Comparison of ENCODE assay signal across 30 mouse cellular contexts in genomic region chr3:47435551-47435950, GRCm38 (mm10).
DNase-seq lines count a peak whose midpoint lies in the region; ATAC-seq and TF ChIP-seq lines count a peak whose summit lies in the region.
"Had no signal": no experiment of that assay in that cellular context is flagged by ENCODE, and none has a peak within 500 bp of the region (broad histone marks: within the 10 kb centered on the region; RNA-seq: fewer than 3 reads in every experiment).

No protein-coding gene starts in this region.

- H3K27ac ChIP-seq in forebrain, embryonic 16.5 days (ENCODE audit: low read length) = no peak overlapping the region
- no peak overlapping the region for H3K27ac ChIP-seq in forebrain, embryonic 13.5 days
- no peak overlapping the region for H3K27ac ChIP-seq in midbrain, embryonic 11.5 days (ENCODE audit: low read depth, low read length)
- no peak overlapping the region for H3K27ac ChIP-seq in midbrain, postnatal 0 days (ENCODE audit: low read depth, low read length)
- no peak overlapping the region for H3K27ac ChIP-seq in midbrain, embryonic 13.5 days
- no peak overlapping the region for H3K27ac ChIP-seq in midbrain, embryonic 16.5 days (ENCODE audit: low read length)
- H3K27ac ChIP-seq: embryonic facial prominence, embryonic 10.5 days; embryonic facial prominence, embryonic 13.5 days; heart, adult 2 months; heart, embryonic 10.5 days; heart, embryonic 13.5 days; hindbrain, embryonic 14.5 days; hindbrain, postnatal 0 days had no signal

- 27% methylated on average over 2 of the region's 2 CpGs for WGBS in forebrain, embryonic 16.5 days
- WGBS in forebrain, embryonic 13.5 days = 41% methylated on average over 2 of the region's 2 CpGs
- WGBS in midbrain, embryonic 11.5 days = 49% methylated on average over 2 of the region's 2 CpGs
- 26% methylated on average over 2 of the region's 2 CpGs for WGBS in midbrain, postnatal 0 days
- 27% methylated on average over 2 of the region's 2 CpGs for WGBS in midbrain, embryonic 13.5 days
- 23% methylated on average over 2 of the region's 2 CpGs for WGBS in midbrain, embryonic 16.5 days

- H3K9me3 ChIP-seq in forebrain, embryonic 16.5 days (ENCODE audit: control insufficient read depth, low read length) = no peaks in the 10 kb centered on the region
- no peaks in the 10 kb centered on the region for H3K9me3 ChIP-seq in forebrain, embryonic 13.5 days (replicated peaks)
- no peaks in the 10 kb centered on the region for H3K9me3 ChIP-seq in midbrain, embryonic 11.5 days (ENCODE audit: control insufficient read depth, low read length)
- H3K9me3 ChIP-seq in midbrain, postnatal 0 days (ENCODE audit: low read length) = no peaks in the 10 kb centered on the region
- no peaks in the 10 kb centered on the region for H3K9me3 ChIP-seq in midbrain, embryonic 13.5 days
- no peaks in the 10 kb centered on the region for H3K9me3 ChIP-seq in midbrain, embryonic 16.5 days (replicated peaks; ENCODE audit: control insufficient read depth, low read length, poor library complexity, severe bottlenecking)
- H3K9me3 ChIP-seq: embryonic facial prominence, embryonic 10.5 days; embryonic facial prominence, embryonic 13.5 days; heart, embryonic 10.5 days; heart, embryonic 13.5 days had no signal

- H3K36me3 ChIP-seq in forebrain, embryonic 16.5 days (ENCODE audit: control insufficient read depth, insufficient read depth) = no peaks in the 10 kb centered on the region
- H3K36me3 ChIP-seq in forebrain, embryonic 13.5 days (ENCODE audit: poor library complexity, severe bottlenecking) = no peaks in the 10 kb centered on the region
- H3K36me3 ChIP-seq in midbrain, embryonic 11.5 days (ENCODE audit: control insufficient read depth, insufficient read depth, low read length) = no peaks in the 10 kb centered on the region
- no peaks in the 10 kb centered on the region for H3K36me3 ChIP-seq in midbrain, postnatal 0 days (ENCODE audit: insufficient read depth, low read length)
- no peaks in the 10 kb centered on the region for H3K36me3 ChIP-seq in midbrain, embryonic 13.5 days
- H3K36me3 ChIP-seq in midbrain, embryonic 16.5 days (ENCODE audit: control insufficient read depth, insufficient read depth, low read length) = no peaks in the 10 kb centered on the region
- H3K36me3 ChIP-seq: embryonic facial prominence, embryonic 10.5 days; embryonic facial prominence, embryonic 13.5 days; G1E; heart, embryonic 10.5 days; heart, embryonic 13.5 days had no signal

- no peak overlapping the region for H3K9ac ChIP-seq in forebrain, embryonic 16.5 days (replicated peaks; ENCODE audit: low read depth, low read length)
- H3K9ac ChIP-seq in forebrain, embryonic 13.5 days = no peak overlapping the region
- no peak overlapping the region for H3K9ac ChIP-seq in midbrain, embryonic 11.5 days (ENCODE audit: low read length)
- no peak overlapping the region for H3K9ac ChIP-seq in midbrain, postnatal 0 days (replicated peaks; ENCODE audit: low read length, poor library complexity, severe bottlenecking)
- H3K9ac ChIP-seq in midbrain, embryonic 13.5 days (replicated peaks) = no peak overlapping the region
- H3K9ac ChIP-seq in midbrain, embryonic 16.5 days (ENCODE audit: low read depth, low read length) = no peak overlapping the region
- H3K9ac ChIP-seq: embryonic facial prominence, embryonic 13.5 days; heart, embryonic 13.5 days; hindbrain, embryonic 14.5 days had no signal

- intact Hi-C loops in heart, postnatal 14 days (cut with DNase I) = no loop called here

- no peak overlapping the region for H3K4me2 ChIP-seq in forebrain, embryonic 16.5 days (ENCODE audit: low read length)
- no peak overlapping the region for H3K4me2 ChIP-seq in forebrain, embryonic 13.5 days
- H3K4me2 ChIP-seq in midbrain, embryonic 11.5 days = no peak overlapping the region
- H3K4me2 ChIP-seq in midbrain, postnatal 0 days (ENCODE audit: low read depth, low read length, poor library complexity, severe bottlenecking) = no peak overlapping the region
- no peak overlapping the region for H3K4me2 ChIP-seq in midbrain, embryonic 13.5 days (replicated peaks)
- H3K4me2 ChIP-seq in midbrain, embryonic 16.5 days (ENCODE audit: low read length) = no peak overlapping the region
- H3K4me2 ChIP-seq: embryonic facial prominence, embryonic 13.5 days; heart, embryonic 13.5 days; hindbrain, embryonic 14.5 days had no signal

- H3K27me3 ChIP-seq in forebrain, embryonic 16.5 days (replicated peaks; ENCODE audit: control insufficient read depth, insufficient read depth, low read length) = no peaks in the 10 kb centered on the region
- no peaks in the 10 kb centered on the region for H3K27me3 ChIP-seq in forebrain, embryonic 13.5 days
- H3K27me3 ChIP-seq in midbrain, embryonic 11.5 days (ENCODE audit: control insufficient read depth, insufficient read depth, low read length) = no peaks in the 10 kb centered on the region
- no peaks in the 10 kb centered on the region for H3K27me3 ChIP-seq in midbrain, postnatal 0 days (ENCODE audit: insufficient read depth, low read length)
- H3K27me3 ChIP-seq in midbrain, embryonic 13.5 days = no peaks in the 10 kb centered on the region
- H3K27me3 ChIP-seq in midbrain, embryonic 16.5 days (ENCODE audit: control insufficient read depth, insufficient read depth, low read depth, low read length) = no peaks in the 10 kb centered on the region
- H3K27me3 ChIP-seq: CH12.LX; embryonic facial prominence, embryonic 13.5 days; heart, embryonic 13.5 days; Patski had no signal

- H3K4me3 ChIP-seq in forebrain, embryonic 16.5 days (replicated peaks; ENCODE audit: low read length) = no peak overlapping the region
- no peak overlapping the region for H3K4me3 ChIP-seq in forebrain, embryonic 13.5 days
- no peak overlapping the region for H3K4me3 ChIP-seq in midbrain, embryonic 11.5 days (ENCODE audit: low read depth, low read length)
- no peak overlapping the region for H3K4me3 ChIP-seq in midbrain, postnatal 0 days (ENCODE audit: low read depth, low read length)
- no peak overlapping the region for H3K4me3 ChIP-seq in midbrain, embryonic 13.5 days (replicated peaks)
- no peak overlapping the region for H3K4me3 ChIP-seq in midbrain, embryonic 16.5 days (ENCODE audit: low read depth, low read length)
- H3K4me3 ChIP-seq: embryonic facial prominence, embryonic 10.5 days; embryonic facial prominence, embryonic 13.5 days; erythroblast, embryonic 14.5 days; heart, adult 2 months; heart, embryonic 10.5 days; heart, embryonic 13.5 days had no signal

- TF ChIP-seq CTCF in midbrain, postnatal 0 days (IDR thresholded peaks at IDR 0.05) = no peak

- no peak for DNase-seq in midbrain, embryonic 11.5 days (ENCODE audit: low spot score, missing footprints)
- no peak for DNase-seq in midbrain, postnatal 0 days (ENCODE audit: low spot score)
- no peak for DNase-seq in heart, postnatal 14 days
- DNase-seq: adrenal gland, postnatal 10 days; adrenal gland, postnatal 36 days; B cell, adult 2 months; cerebellum, adult 11-12 months; cerebellum, adult 8-10 months; cerebellum, postnatal 10 days; cerebellum, postnatal 36 days; embryo, embryonic 11 days; gastrocnemius, postnatal 10 days; gastrocnemius, postnatal 36 days; heart, adult 2 months had no signal

- ATAC-seq in forebrain, embryonic 16.5 days = 0 out of 2 replicates have a peak, but pooled peaks have one; percentile 20
- ATAC-seq in forebrain, embryonic 13.5 days = no peak
- peak; percentile 39 for ATAC-seq in midbrain, embryonic 11.5 days (ENCODE audit: low FRiP score)
- no peak for ATAC-seq in midbrain, postnatal 0 days (ENCODE audit: low FRiP score)
- peak; percentile 67 for ATAC-seq in midbrain, embryonic 13.5 days
- ATAC-seq in midbrain, embryonic 16.5 days = 0 out of 2 replicates have a peak, but pooled peaks have one; percentile 32
- ATAC-seq: hindbrain, postnatal 0 days; inflammation-experienced regulatory T-cells, adult 6 months; intestine, embryonic 16.5 days; Patski had no signal

- H3K4me1 ChIP-seq in forebrain, embryonic 16.5 days (replicated peaks; ENCODE audit: control insufficient read depth, insufficient read depth, low read length) = no peaks in the 10 kb centered on the region
- H3K4me1 ChIP-seq in forebrain, embryonic 13.5 days = no peaks in the 10 kb centered on the region
- no peaks in the 10 kb centered on the region for H3K4me1 ChIP-seq in midbrain, embryonic 11.5 days (ENCODE audit: control insufficient read depth, insufficient read depth, low read length)
- H3K4me1 ChIP-seq in midbrain, postnatal 0 days (ENCODE audit: insufficient read depth, low read length) = no peaks in the 10 kb centered on the region
- H3K4me1 ChIP-seq in midbrain, embryonic 13.5 days (replicated peaks) = no peaks in the 10 kb centered on the region
- H3K4me1 ChIP-seq in midbrain, embryonic 16.5 days (ENCODE audit: control insufficient read depth, insufficient read depth, low read length) = no peaks in the 10 kb centered on the region
- H3K4me1 ChIP-seq: embryonic facial prominence, embryonic 10.5 days; embryonic facial prominence, embryonic 13.5 days; heart, embryonic 10.5 days; heart, embryonic 13.5 days had no signal

Comparison
In these comparisons a context has a peak if more than half of its experiments do, and no peak if none do; other contexts are left out.
1. ATAC-seq: peak in forebrain, embryonic 16.5 days (single experiment), midbrain, embryonic 11.5 days (single experiment), midbrain, embryonic 13.5 days (single experiment) and midbrain, embryonic 16.5 days (single experiment); none in forebrain, embryonic 13.5 days (single experiment) and midbrain, postnatal 0 days (single experiment).